Mouse (Mus musculus): ENCODE results near the gene Fam129a. TPM values are rescaled to one million over a fixed set of nuclear protein-coding genes. Genes with fewer than 3 reads are reported as not detected.
"Not testable (repeated sequence)": the region's sequence is repeated elsewhere in the genome, so short reads cannot be mapped to it uniquely, and the experiment has no call there.

Fam129a gene
- total and polyA plus RNA-seq, 2 experiments from 2014 or later = 1.2 to 1.4 TPM

GRCm38 (mm10) chr1:151598876-151599275 is 27.9 kb downstream of the Fam129a start:
- no peak for TF ChIP-seq CTCF (IDR thresholded peaks at IDR 0.05)
- ATAC-seq (ENCODE audit: low FRiP score) = no peak
- H3K9me3 ChIP-seq (ENCODE audit: low read length) = no peaks in the 10 kb centered on the region
- H3K9ac ChIP-seq (replicated peaks; ENCODE audit: low read length, poor library complexity, severe bottlenecking) = no peak overlapping the region
- H3K4me2 ChIP-seq (ENCODE audit: low read depth, low read length, poor library complexity, severe bottlenecking) = no peak overlapping the region
- H3K36me3 ChIP-seq (ENCODE audit: insufficient read depth, low read length) = no peaks in the 10 kb centered on the region
- DNase-seq (ENCODE audit: low spot score) = no peak
- 94% methylated on average over 2 of the region's 2 CpGs for WGBS
- H3K4me1 ChIP-seq (ENCODE audit: insufficient read depth, low read length) = no peaks in the 10 kb centered on the region
- H3K4me3 ChIP-seq (ENCODE audit: low read depth, low read length) = no peak overlapping the region
- no peaks in the 10 kb centered on the region for H3K27me3 ChIP-seq (ENCODE audit: insufficient read depth, low read length)
- H3K27ac ChIP-seq (ENCODE audit: low read depth, low read length) = no peak overlapping the region

- Histone ChIP-seq H3K27ac (ENCODE audit: low read depth, low read length) (no peak overlapping the region), H3K27me3 (ENCODE audit: insufficient read depth, low read length) (no peaks in the 10 kb centered on the region), H3K4me2 (ENCODE audit: low read depth, low read length, poor library complexity, severe bottlenecking) (no peak overlapping the region), H3K36me3 (ENCODE audit: insufficient read depth, low read length) (no peaks in the 10 kb centered on the region), H3K4me1 (ENCODE audit: insufficient read depth, low read length) (no peaks in the 10 kb centered on the region), H3K9ac (replicated peaks; ENCODE audit: low read length, poor library complexity, severe bottlenecking) (no peak overlapping the region), H3K9me3 (ENCODE audit: low read length) (no peaks in the 10 kb centered on the region), H3K4me3 (ENCODE audit: low read depth, low read length) (no peak overlapping the region)
- no peak for DNase-seq (ENCODE audit: low spot score)
- no peak for TF ChIP-seq CTCF (IDR thresholded peaks at IDR 0.05)
- ATAC-seq (ENCODE audit: low FRiP score) = no peak
- 69% methylated on average over 2 of the region's 2 CpGs for WGBS
These were observed 33.3 kb downstream of the Fam129a start for GRCm38 (mm10) chr1:151604328-151604727.

- 76% methylated on average over 3 of the region's 3 CpGs for WGBS
- not testable (repeated sequence) for DNase-seq (ENCODE audit: low spot score); H3K4me3 ChIP-seq (ENCODE audit: low read depth, low read length); H3K9me3 ChIP-seq (ENCODE audit: low read length); H3K4me1 ChIP-seq (ENCODE audit: insufficient read depth, low read length); H3K4me2 ChIP-seq (ENCODE audit: low read depth, low read length, poor library complexity, severe bottlenecking); H3K27me3 ChIP-seq (ENCODE audit: insufficient read depth, low read length); ATAC-seq (ENCODE audit: low FRiP score); H3K36me3 ChIP-seq (ENCODE audit: insufficient read depth, low read length); H3K27ac ChIP-seq (ENCODE audit: low read depth, low read length); H3K9ac ChIP-seq (replicated peaks; ENCODE audit: low read length, poor library complexity, severe bottlenecking)
These were observed 37.0 kb downstream of the Fam129a start for GRCm38 (mm10) chr1:151607957-151608356.

DNA sequence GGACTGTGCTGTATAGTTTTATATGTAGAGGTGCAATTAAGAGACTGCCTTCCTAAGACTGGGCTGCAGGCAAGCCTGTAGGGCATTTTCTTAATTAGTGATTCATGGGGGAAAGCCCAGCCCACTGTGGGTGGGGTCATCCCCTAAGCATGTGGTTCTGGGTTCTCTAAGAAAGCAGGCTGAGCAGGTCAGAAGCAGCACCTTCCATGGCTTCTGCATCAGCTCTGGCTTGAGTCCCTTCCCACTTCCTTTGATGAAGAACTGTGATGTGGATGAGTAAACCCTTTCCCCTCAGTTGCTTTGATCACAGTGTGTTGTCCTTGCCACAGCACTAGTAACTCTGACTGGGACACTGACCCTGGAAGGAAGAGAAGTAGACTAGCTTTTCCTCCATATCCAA is 39.6 kb downstream of the Fam129a start:
- no peaks in the 10 kb centered on the region for H3K36me3 ChIP-seq (ENCODE audit: insufficient read depth, low read length)
- no peak for TF ChIP-seq CTCF (IDR thresholded peaks at IDR 0.05)
- no peaks in the 10 kb centered on the region for H3K27me3 ChIP-seq (ENCODE audit: insufficient read depth, low read length)
- no peak overlapping the region for H3K4me2 ChIP-seq (ENCODE audit: low read depth, low read length, poor library complexity, severe bottlenecking)
- no peaks in the 10 kb centered on the region for H3K9me3 ChIP-seq (ENCODE audit: low read length)
- no peaks in the 10 kb centered on the region for H3K4me1 ChIP-seq (ENCODE audit: insufficient read depth, low read length)
- DNase-seq (ENCODE audit: low spot score) (no peak), ATAC-seq (ENCODE audit: low FRiP score) (no peak)
- H3K9ac ChIP-seq (replicated peaks; ENCODE audit: low read length, poor library complexity, severe bottlenecking) = no peak overlapping the region
- H3K4me3 ChIP-seq (ENCODE audit: low read depth, low read length) = no peak overlapping the region
- H3K27ac ChIP-seq (ENCODE audit: low read depth, low read length) = no peak overlapping the region

DNA sequence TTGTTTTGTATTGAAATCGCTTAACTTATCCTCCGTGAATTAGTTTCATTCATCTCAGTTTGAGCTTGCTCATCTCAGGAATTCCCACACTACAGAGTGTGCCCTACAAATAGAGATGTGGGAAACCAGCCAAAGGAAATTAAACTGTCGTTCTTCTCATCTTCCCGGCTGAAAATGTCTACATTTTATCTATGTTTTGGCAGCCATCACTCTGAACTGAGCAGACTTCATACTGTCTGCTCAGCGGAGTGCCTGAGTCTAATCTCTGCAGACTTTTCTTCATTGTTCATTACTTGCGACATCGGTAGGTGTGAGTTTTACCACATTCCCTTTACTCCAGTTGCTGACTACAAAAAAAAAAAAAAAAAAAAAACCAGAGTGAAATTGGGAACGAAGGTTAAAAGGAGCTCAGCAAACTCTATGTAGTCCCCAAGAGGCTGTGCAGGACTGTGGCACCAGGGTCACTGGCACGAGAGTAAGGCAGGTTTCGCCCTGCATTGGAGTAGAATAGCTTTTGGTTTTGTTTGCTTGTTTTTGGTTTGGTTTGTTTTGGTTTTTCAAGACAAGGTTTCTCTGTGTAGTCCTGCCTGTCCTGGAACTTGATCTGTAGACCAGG is 43.4 kb downstream of the Fam129a start:
- no peak overlapping the region for H3K4me2 ChIP-seq (ENCODE audit: low read depth, low read length, poor library complexity, severe bottlenecking)
- no peak overlapping the region for H3K9ac ChIP-seq (replicated peaks; ENCODE audit: low read length, poor library complexity, severe bottlenecking)
- no peaks in the 10 kb centered on the region for H3K36me3 ChIP-seq (ENCODE audit: insufficient read depth, low read length)
- H3K27ac ChIP-seq (ENCODE audit: low read depth, low read length) = no peak overlapping the region
- H3K9me3 ChIP-seq (ENCODE audit: low read length) = no peaks in the 10 kb centered on the region
- no peaks in the 10 kb centered on the region for H3K27me3 ChIP-seq (ENCODE audit: insufficient read depth, low read length)
- no peak for DNase-seq (ENCODE audit: low spot score)
- no peak for TF ChIP-seq CTCF (IDR thresholded peaks at IDR 0.05)
- no peak for ATAC-seq (ENCODE audit: low FRiP score)
- peaks cover 2% of the 10 kb centered on the region; the same call in 1 of the 2 replicates for H3K4me1 ChIP-seq (ENCODE audit: insufficient read depth, low read length)
- 64% methylated on average over 10 of the region's 10 CpGs for WGBS
- no peak overlapping the region for H3K4me3 ChIP-seq (ENCODE audit: low read depth, low read length)

- WGBS = 94% methylated on average over 6 of the region's 6 CpGs
- Histone ChIP-seq H3K4me1 (ENCODE audit: insufficient read depth, low read length) (peaks cover 2% of the 10 kb centered on the region; the same call in 1 of the 2 replicates), H3K27me3 (ENCODE audit: insufficient read depth, low read length) (no peaks in the 10 kb centered on the region), H3K4me2 (ENCODE audit: low read depth, low read length, poor library complexity, severe bottlenecking) (no peak overlapping the region), H3K36me3 (ENCODE audit: insufficient read depth, low read length) (no peaks in the 10 kb centered on the region), H3K9ac (replicated peaks; ENCODE audit: low read length, poor library complexity, severe bottlenecking) (no peak overlapping the region), H3K9me3 (ENCODE audit: low read length) (no peaks in the 10 kb centered on the region), H3K27ac (ENCODE audit: low read depth, low read length) (no peak overlapping the region), H3K4me3 (ENCODE audit: low read depth, low read length) (no peak overlapping the region)
- no peak for TF ChIP-seq CTCF (IDR thresholded peaks at IDR 0.05)
- ATAC-seq (ENCODE audit: low FRiP score) (no peak), DNase-seq (ENCODE audit: low spot score) (no peak)
These were observed 44.6 kb downstream of the Fam129a start for GRCm38 (mm10) chr1:151615625-151616024.

All from midbrain, postnatal 0 days (tissue).